Mouse (Mus musculus): ENCODE measurements at regions not wholly inside any gene's neighbourhood (a gene's known extent, or its start where the extent isn't known, plus 50 kb on each side); places are given as distances from the start of the nearest gene placed in this dataset.

DNA sequence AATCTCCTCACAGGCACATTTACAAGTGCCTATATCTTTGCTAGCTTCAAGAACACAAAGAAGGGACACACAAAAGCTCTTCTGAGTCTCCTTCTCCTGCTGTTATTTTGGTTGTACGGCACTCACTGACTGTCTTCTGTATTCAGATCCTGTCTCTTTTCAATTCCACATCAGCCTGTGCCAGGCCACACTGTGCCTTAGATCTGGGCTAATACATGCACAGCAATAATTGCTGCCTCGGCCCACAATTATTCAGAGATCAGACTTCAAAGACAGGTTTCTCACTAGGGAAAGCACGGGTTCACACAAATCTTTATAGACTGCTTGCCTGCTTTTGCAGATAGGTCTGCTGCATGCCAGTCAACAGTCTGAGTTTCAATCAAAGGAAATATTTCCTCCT lies 617.8 kb downstream of the Ipo11 start:
- TF ChIP-seq CTCF (IDR thresholded peaks at IDR 0.05; ENCODE audit: insufficient read depth, low read depth, low read length) = no peak
- no peak for TF ChIP-seq POLR2A (IDR thresholded peaks at IDR 0.05; ENCODE audit: insufficient read depth, low read depth, low read length)
- H3K27ac ChIP-seq (ENCODE audit: insufficient read depth, low read depth, low read length) = no peak overlapping the region
- H3K4me1 ChIP-seq (ENCODE audit: control insufficient read depth, insufficient read depth, low read length) = no peaks in the 10 kb centered on the region
- H3K4me3 ChIP-seq (ENCODE audit: insufficient read depth, low read depth, low read length) = no peak overlapping the region
- WGBS = 35% methylated on average over 3 of the region's 3 CpGs

- 52% methylated on average over 6 of the region's 6 CpGs for WGBS
- Histone ChIP-seq H3K27ac (ENCODE audit: insufficient read depth, low read depth, low read length) (no peak overlapping the region), H3K4me1 (ENCODE audit: control insufficient read depth, insufficient read depth, low read length) (no peaks in the 10 kb centered on the region), H3K4me3 (ENCODE audit: insufficient read depth, low read depth, low read length) (no peak overlapping the region)
- no peak for TF ChIP-seq CTCF (IDR thresholded peaks at IDR 0.05; ENCODE audit: insufficient read depth, low read depth, low read length)
- TF ChIP-seq POLR2A (IDR thresholded peaks at IDR 0.05; ENCODE audit: insufficient read depth, low read depth, low read length) = no peak
These were observed 618.3 kb downstream of the Ipo11 start for GRCm38 (mm10) chr13:106318476-106318875.

GRCm38 (mm10) chr13:106317300-106317699 lies 619.5 kb downstream of the Ipo11 start:
- TF ChIP-seq CTCF (IDR thresholded peaks at IDR 0.05; ENCODE audit: insufficient read depth, low read depth, low read length) = no peak
- TF ChIP-seq POLR2A (IDR thresholded peaks at IDR 0.05; ENCODE audit: insufficient read depth, low read depth, low read length) = no peak
- Histone ChIP-seq H3K4me3 (ENCODE audit: insufficient read depth, low read depth, low read length) (no peak overlapping the region), H3K4me1 (ENCODE audit: control insufficient read depth, insufficient read depth, low read length) (no peaks in the 10 kb centered on the region), H3K27ac (ENCODE audit: insufficient read depth, low read depth, low read length) (no peak overlapping the region)
- WGBS = 92% methylated on average over 2 of the region's 2 CpGs

DNA sequence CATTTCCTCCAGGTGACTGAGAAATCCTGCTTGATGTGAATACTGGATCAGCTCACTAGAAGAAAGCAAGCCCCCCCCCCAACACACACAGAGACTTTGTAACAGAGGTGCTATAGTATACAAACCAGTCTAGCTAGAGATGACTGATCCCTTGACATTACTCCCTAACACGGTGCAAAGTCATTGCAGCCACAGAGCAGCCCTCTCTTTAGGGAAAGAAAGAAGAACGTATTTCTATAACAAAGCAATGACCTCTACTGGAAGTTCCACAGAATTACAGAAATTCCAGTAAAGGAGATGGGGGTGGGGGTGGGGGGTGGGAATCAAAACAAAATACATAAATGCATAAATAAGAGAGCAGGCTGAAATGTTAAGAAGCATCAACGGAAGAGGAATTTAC lies 655.6 kb downstream of the Ipo11 start:
- 24% methylated on average over 3 of the region's 3 CpGs for WGBS
- H3K4me3 ChIP-seq (ENCODE audit: insufficient read depth, low read depth, low read length) = no peak overlapping the region
- H3K4me1 ChIP-seq (ENCODE audit: control insufficient read depth, insufficient read depth, low read length) = no peaks in the 10 kb centered on the region
- H3K27ac ChIP-seq (ENCODE audit: insufficient read depth, low read depth, low read length) = no peak overlapping the region
- no peak for TF ChIP-seq CTCF (IDR thresholded peaks at IDR 0.05; ENCODE audit: insufficient read depth, low read depth, low read length)
- TF ChIP-seq POLR2A (IDR thresholded peaks at IDR 0.05; ENCODE audit: insufficient read depth, low read depth, low read length) = no peak

DNA sequence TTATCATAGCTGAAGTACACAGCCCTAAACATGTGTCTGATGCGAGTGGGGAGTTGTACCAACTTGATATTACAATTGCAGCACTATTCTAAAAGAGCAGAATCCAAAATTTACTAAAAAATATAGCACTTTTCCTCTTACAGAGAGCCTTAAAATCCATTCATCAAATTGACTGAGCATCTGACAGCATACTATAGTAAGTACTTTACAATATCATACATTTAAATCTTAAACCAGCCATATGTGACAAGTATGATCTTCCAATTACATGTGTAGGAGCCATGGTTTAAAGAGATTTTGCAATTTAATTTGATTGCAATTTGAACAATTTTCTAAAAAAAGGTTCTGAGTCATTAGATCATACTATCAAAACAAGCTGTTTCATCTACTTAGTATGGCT lies 676.9 kb downstream of the Ipo11 start:
- TF ChIP-seq POLR2A (IDR thresholded peaks at IDR 0.05; ENCODE audit: insufficient read depth, low read depth, low read length) = no peak
- TF ChIP-seq CTCF (IDR thresholded peaks at IDR 0.05; ENCODE audit: insufficient read depth, low read depth, low read length) = no peak
- no peaks in the 10 kb centered on the region for H3K4me1 ChIP-seq (ENCODE audit: control insufficient read depth, insufficient read depth, low read length)
- 88% methylated on average over 1 of the region's 1 CpGs for WGBS
- no peak overlapping the region for H3K27ac ChIP-seq (ENCODE audit: insufficient read depth, low read depth, low read length)
- no peak overlapping the region for H3K4me3 ChIP-seq (ENCODE audit: insufficient read depth, low read depth, low read length)
